Mouse (Mus musculus) cortical plate, adult 2 months (tissue): Measurements from ENCODE around the gene Zfhx3. TPM values are rescaled to one million over a fixed set of nuclear protein-coding genes. Genes with fewer than 3 reads are reported as not detected.

Source experiments
- H3K27ac ChIP-seq: fragments of 200-500 bp; 2 replicates; pipeline ENCODE4 v1.5.1; 2012; ENCODE audit warnings: low read length, control low read depth, inconsistent platforms; ENCODE audit not compliant: insufficient read depth
- H3K4me1 ChIP-seq: fragments of 200-500 bp; 2 replicates; pipeline ENCODE4 v1.6.1; 2011; ENCODE audit warnings: low read length; ENCODE audit not compliant: control insufficient read depth, insufficient read depth
- H3K4me3 ChIP-seq: fragments of 200-500 bp; 2 replicates; pipeline ENCODE4 v1.5.1; 2011; ENCODE audit warnings: mild to moderate bottlenecking, low read length, control low read depth; ENCODE audit not compliant: insufficient read depth
- CTCF ChIP-seq: fragments of 200-500 bp; IDR thresholded peaks from 2 replicates; pipeline ENCODE4 v1.5.1; 2011; ENCODE audit warnings: mild to moderate bottlenecking, control low read depth, low read length; ENCODE audit not compliant: insufficient read depth; ENCODE audit errors: extremely low read depth
- POLR2A ChIP-seq: fragments of 200-500 bp; IDR thresholded peaks from 2 replicates; pipeline ENCODE4 v1.6.1; 2011; ENCODE audit warnings: mild to moderate bottlenecking, low read length, control low read depth; ENCODE audit not compliant: insufficient read depth; ENCODE audit errors: extremely low read depth
- polyA plus RNA-seq: library from polyadenylated mRNA; depleted of rRNA; stranded (reverse); fragments of >200 nt; gene quantifications from 2 replicates; pipeline ENCODE4 v1.2.3, GENCODE M21; 2012

Zfhx3 gene
- polyA plus RNA-seq, 1 experiment, result 1.3 TPM

DNA sequence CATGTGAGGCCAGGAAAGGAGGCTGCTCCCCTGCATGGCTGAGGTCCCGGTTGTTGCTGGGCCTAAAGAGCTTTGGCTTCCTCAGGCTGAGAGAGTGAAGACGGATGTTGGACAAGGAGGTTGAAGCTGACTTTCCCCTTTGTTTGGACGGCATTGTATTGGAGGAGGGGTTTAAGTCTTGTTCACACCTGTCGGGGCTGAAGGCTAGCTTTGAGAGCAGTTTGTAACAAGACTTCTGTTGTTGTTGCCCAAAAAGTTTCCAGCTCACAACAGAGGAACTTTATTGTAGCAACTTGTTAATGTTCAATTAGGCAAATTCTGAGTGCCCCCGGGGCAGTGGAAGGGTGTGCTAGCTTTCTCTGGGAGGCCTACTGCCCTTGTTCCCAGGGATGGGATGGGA is 790.9 kb downstream of the Zfhx3 start:
- Histone ChIP-seq H3K4me1 (no peaks in the 10 kb centered on the region; the same call in 1 of the 2 replicates), H3K27ac (no peak overlapping the region), H3K4me3 (no peak overlapping the region)
- TF ChIP-seq CTCF (no peak), POLR2A (no peak)

DNA sequence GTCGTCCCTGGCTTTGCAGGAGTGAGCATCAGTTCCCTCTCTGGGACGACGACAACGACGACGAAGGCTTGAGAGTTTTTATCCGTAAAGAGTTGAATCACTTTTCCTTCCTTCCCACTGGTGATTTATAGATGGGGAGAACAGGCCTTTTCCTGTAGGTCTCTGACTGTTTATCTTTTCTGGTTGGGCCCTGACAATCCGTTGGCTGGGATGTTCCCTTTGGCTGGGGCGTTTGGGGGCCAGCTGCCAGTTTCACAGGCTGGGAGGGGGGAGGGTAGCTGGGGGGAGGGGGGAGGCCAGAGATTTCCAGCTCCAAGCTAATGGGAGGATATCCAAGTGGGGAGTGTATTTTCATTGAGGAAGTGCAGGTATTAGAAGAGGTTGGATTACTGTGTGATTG is 794.0 kb downstream of the Zfhx3 start:
- TF ChIP-seq CTCF (no peak), POLR2A (no peak)
- no peak overlapping the region for H3K27ac ChIP-seq
- no peak overlapping the region for H3K4me3 ChIP-seq
- no peaks in the 10 kb centered on the region for H3K4me1 ChIP-seq

DNA sequence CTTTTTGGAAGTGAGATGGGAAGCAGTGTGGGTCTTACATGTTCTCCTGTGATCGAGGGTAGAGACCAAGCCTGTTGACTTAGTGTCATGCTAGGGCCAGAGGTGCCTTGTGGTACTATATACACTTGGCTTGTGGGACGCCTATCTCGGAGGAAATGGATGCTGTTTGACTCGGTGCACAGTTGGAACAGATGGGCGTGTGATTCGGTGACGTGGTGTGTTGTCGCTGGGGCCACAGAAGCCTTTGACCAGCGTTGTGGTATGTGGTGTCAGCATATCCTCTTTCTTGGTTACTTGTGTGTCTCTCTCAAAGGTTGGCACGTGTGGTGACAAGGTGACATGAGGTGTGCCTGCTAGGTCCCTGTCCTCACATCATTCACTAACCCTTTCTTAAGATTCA is 795.7 kb downstream of the Zfhx3 start:
- Histone ChIP-seq H3K27ac (no peak overlapping the region), H3K4me1 (no peaks in the 10 kb centered on the region), H3K4me3 (no peak overlapping the region)
- TF ChIP-seq CTCF (no peak), POLR2A (no peak)

DNA sequence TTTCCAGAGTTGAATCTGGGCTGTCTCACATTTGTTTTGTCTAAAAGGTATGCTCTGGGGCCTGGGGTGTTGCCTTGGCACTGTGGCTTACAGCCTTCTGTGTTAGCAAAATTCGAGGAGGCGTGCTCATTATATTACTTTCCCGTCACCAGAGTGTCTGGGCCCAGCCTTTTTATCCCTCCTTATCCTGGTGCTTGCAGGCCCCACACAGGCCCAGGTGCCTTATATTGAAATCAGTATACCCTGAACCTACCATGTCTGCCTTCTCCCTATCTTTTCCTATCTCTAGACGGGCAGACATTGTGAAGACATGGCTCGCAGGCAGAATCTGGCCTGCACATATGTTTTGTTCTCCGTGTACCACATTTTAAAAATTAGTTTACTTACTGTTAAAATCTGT is 797.1 kb downstream of the Zfhx3 start:
- Histone ChIP-seq H3K4me3 (no peak overlapping the region), H3K27ac (no peak overlapping the region), H3K4me1 (no peaks in the 10 kb centered on the region)
- TF ChIP-seq POLR2A (no peak), CTCF (no peak)

DNA sequence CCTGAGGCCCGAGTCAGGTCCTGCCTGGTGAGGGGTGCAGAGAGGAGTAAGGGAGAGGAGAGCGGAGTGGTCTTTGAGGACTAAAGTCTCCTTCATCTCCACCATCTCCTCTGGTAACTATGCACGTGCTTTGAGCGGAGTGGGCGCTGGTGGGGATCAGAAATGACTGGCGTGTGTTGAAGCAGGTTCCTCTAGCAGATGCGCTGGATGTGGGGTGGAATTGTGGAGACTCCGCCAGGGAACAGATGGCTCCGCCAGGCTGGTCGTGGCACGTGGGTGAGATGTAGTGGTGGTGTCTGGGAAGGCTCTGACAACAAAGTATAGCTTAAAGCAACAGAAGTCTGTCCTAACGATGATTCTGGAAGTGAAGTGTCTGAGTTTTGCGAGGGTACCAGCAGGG is 798.0 kb downstream of the Zfhx3 start:
- no peak for TF ChIP-seq POLR2A
- TF ChIP-seq CTCF, result no peak
- Histone ChIP-seq H3K27ac (no peak overlapping the region), H3K4me1 (no peaks in the 10 kb centered on the region), H3K4me3 (no peak overlapping the region)

DNA sequence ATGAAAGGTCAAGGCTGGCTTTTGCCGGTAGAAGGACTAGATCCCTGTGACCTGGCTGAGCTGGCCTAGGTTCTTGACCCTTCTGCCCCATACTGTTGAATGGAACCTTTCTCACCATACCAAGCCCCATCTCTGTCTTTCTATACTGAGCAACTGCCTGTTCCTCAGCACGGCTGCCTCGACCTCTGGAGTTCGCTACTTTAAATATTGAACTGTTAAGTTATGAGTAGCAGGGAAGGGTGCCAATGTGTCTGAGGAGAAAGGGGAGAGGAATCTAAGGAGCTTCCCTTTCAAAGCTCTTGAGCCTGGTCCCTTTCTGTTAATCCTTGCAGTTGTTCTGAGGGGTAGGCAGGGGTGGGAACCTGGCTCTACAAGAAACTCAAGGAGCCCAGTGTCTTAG is 799.2 kb downstream of the Zfhx3 start:
- H3K4me3 ChIP-seq, result no peak overlapping the region
- no peaks in the 10 kb centered on the region for H3K4me1 ChIP-seq
- no peak overlapping the region for H3K27ac ChIP-seq
- TF ChIP-seq POLR2A, result no peak
- TF ChIP-seq CTCF, result no peak

DNA sequence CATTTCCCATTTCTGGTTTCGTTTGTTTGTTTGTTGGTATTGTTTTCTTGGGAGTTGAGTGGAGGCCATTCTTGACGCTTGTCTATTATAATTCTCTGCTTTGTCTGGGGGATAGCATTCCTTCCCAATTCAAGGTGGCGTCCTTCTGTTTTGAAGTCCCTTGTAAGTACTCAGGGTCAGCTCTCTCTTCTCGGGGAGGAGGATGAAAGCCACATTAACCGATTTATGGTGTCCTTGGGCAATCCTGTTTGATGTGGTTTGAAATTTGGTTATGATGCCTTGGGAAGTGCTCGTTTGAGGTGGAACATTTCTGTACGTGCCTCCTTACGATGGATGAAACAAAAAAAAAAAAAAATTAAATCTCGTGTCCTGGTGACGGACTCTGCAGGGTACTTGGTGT is 800.0 kb downstream of the Zfhx3 start:
- Histone ChIP-seq H3K27ac (no peak overlapping the region), H3K4me3 (no peak overlapping the region), H3K4me1 (no peaks in the 10 kb centered on the region)
- no peak for TF ChIP-seq CTCF
- no peak for TF ChIP-seq POLR2A

DNA sequence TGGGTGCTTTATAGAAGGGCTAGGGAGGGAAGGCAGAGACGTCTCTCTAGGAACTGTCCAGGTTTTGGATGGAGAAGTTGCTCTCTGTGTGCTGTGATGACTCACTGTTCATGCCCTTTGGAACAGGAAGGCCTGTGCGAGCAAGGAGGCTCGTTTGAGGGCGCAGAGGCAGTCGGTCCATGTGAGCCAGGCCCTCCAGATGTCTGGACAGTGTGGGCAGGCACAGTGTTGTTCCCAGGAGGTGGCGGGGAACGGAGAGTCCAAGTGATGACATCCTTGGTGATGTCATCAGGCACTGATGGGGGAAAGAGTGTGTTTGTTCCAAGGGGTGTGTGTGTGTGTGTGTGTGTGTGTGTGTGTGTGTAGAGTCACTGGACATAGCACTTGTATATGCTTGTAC is 800.8 kb downstream of the Zfhx3 start:
- H3K27ac ChIP-seq, result no peak overlapping the region
- TF ChIP-seq CTCF (no peak), POLR2A (no peak)
- no peaks in the 10 kb centered on the region for H3K4me1 ChIP-seq
- H3K4me3 ChIP-seq, result no peak overlapping the region

DNA sequence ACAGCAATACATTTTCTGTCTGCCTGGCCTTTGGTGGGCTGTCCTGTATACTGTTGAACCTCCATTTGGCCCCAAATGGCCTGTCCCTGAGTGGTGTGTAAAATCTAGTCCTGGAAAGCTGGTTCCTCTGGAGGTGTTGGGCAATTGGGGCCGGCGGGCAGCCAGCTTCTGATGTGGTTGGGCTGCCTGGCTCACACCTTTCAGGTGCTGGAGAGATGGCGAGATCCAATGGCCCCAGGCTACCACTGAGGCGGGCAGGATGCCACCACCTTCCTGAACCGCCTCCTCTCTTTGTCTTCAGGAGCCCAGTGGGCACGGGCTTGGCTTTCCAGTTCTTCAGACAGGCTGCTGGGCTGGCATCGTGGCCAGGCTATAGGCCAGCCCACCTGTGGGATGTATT is 803.1 kb downstream of the Zfhx3 start:
- Histone ChIP-seq H3K4me3 (no peak overlapping the region), H3K27ac (no peak overlapping the region), H3K4me1 (no peaks in the 10 kb centered on the region)
- TF ChIP-seq CTCF, result no peak

DNA sequence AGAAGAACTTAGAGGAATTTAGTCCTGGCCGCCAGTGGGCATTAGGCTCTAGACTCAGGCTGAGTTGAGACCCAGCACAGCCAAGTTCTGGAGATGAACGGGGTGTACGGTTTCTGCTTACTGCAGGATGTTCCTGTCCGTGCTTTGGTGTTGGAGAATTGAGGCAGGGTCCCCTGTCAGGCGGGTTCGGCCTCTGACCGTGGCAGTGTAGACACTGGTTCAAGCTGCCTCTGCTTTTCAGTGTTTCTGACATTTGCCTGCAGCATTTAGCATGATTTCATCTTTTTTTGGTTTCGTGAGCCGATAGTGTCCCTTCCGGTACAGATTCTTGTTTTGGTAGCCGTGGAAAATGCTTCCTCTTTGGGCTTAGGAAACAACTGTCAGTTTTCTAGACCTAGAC is 805.7 kb downstream of the Zfhx3 start:
- Histone ChIP-seq H3K27ac (no peak overlapping the region), H3K4me1 (no peaks in the 10 kb centered on the region), H3K4me3 (no peak overlapping the region)
- no peak for TF ChIP-seq POLR2A
- no peak for TF ChIP-seq CTCF

DNA sequence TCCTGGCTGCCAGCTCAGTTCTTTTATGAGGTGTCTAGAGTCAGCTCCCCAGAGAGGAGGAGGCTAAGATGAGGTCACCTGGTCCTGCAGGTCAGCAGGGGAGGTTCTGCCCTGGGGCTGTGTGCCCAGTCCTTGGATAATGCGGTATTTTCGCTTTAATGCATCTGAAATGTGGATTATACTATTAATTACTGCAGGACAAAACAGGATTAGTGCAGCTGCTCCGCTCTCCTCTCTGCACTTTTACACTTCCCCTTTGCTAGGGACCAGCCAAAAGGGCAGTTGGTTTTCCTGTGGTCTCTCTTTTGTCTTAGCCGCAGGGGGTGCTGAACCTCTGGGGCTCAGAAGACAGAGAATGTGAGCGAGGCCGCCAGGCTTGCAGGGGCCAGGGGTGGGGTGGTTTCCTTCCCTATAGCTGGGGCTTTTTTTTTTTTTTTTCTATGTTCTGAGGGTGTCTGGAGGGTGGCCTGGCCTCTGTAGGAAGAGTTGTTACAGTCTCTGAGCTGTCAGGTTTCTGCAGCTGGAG is 806.5 kb downstream of the Zfhx3 start:
- H3K27ac ChIP-seq, result no peak overlapping the region
- H3K4me3 ChIP-seq, result no peak overlapping the region
- H3K4me1 ChIP-seq, result no peaks in the 10 kb centered on the region
- TF ChIP-seq CTCF (no peak), POLR2A (no peak)
